9 mouse cellular contexts compared by ENCODE assay signal in the genomic region with DNA sequence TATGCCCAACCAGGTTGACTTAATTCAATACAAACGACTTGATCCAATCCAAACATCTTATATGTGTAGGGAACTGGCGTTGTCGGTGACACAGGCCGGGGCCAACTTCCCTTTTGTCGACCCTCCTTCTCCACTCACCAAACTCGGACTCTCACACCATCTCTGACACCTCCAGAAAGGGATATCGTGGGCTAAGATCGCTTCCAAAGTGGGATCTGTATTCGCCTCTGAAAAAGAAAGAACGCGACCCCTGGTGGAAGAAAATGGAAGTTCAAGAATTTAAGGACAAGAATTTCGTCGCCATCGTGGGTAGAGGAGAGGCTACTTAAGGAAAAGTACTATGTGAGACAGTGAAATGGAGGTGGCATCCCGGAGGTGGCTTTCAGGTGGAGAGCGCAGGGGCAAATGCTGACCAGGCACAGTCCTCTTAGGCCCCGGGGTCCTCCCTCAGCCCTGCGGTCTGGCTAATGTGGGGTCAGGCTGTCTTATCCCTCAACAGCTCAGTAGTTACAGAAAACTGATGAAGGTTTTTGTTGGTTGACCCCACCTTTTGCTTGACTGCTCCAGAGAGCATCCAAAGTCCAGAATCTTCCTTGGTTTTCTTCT. TPM values are rescaled to one million over a fixed set of nuclear protein-coding genes. Genes with fewer than 3 reads are reported as not detected.
DNase-seq lines count a peak whose midpoint lies in the region; ATAC-seq and TF ChIP-seq lines count a peak whose summit lies in the region.
"Had no signal": no experiment of that assay in that cellular context is flagged by ENCODE, and none has a peak within 500 bp of the region (broad histone marks: within the 10 kb centered on the region; RNA-seq: fewer than 3 reads in every experiment).

No protein-coding gene starts in this region.

- no peak overlapping the region for H3K4me2 ChIP-seq in hindbrain, embryonic 13.5 days
- H3K4me2 ChIP-seq in stomach, embryonic 14.5 days (replicated peaks; ENCODE audit: low read depth, low read length), result peak overlapping the region; percentile 22; the same call in 1 of the 2 replicates

- intact Hi-C loops in left cerebral cortex, adult 2 months (cut with DNase I), result loop anchor here (1.0 to 5.0 kb wide), 2 partner anchors 135 to 329 kb away; partner anchors contain the start of gene Snx3

- TF ChIP-seq CTCF in left cerebral cortex, adult 2 months (IDR thresholded peaks at IDR 0.05), result peak; percentile 67

- no peaks in the 10 kb centered on the region for H3K9me3 ChIP-seq in forebrain, embryonic 10.5 days
- no peaks in the 10 kb centered on the region for H3K9me3 ChIP-seq in hindbrain, embryonic 13.5 days
- H3K9me3 ChIP-seq in stomach, embryonic 14.5 days (ENCODE audit: control insufficient read depth, low read depth, low read length), result no peaks in the 10 kb centered on the region

- no peaks in the 10 kb centered on the region for H3K36me3 ChIP-seq in forebrain, embryonic 10.5 days (replicated peaks)
- no peaks in the 10 kb centered on the region for H3K36me3 ChIP-seq in hindbrain, embryonic 13.5 days
- H3K36me3 ChIP-seq in stomach, embryonic 14.5 days (ENCODE audit: control insufficient read depth, insufficient read depth, low read length), result no peaks in the 10 kb centered on the region

- DNase-seq in ovary, postnatal 14 days (ENCODE audit: low spot score), result peak; percentile 35
- no peak for DNase-seq in ovary, postnatal 36 days (ENCODE audit: low spot score)
- peak; percentile 80 for DNase-seq in c-Kit-positive CD71-positive TER-119-negative erythroid progenitor cells, embryonic 14.5 days (ENCODE audit: low read depth)
- peak; percentile 74 for DNase-seq in forebrain, embryonic 10.5 days (ENCODE audit: extremely low spot score, low spot score)
- DNase-seq in left cerebral cortex, adult 2 months (ENCODE audit: extremely low spot score in 1 of 2, low spot score in 2 of 2), result peak in 1 of 2 experiments; percentile 43

- peak; percentile 23; the same call in 1 of the 2 replicates for ATAC-seq in hindbrain, embryonic 13.5 days (ENCODE audit: low FRiP score)
- peak; percentile 61 for ATAC-seq in megakaryocyte progenitor cell, adult 5-6 weeks (replicated peaks; ENCODE audit: poor library complexity)
- no peak for ATAC-seq in stomach, embryonic 14.5 days (ENCODE audit: insufficient number of reproducible peaks, insufficient read depth, low FRiP score, low read depth)

- peak overlapping the region; percentile 58 for H3K4me3 ChIP-seq in forebrain, embryonic 10.5 days
- H3K4me3 ChIP-seq in hindbrain, embryonic 13.5 days, result no peak overlapping the region
- H3K4me3 ChIP-seq in left cerebral cortex, adult 2 months, result no peak overlapping the region
- no peak overlapping the region for H3K4me3 ChIP-seq in stomach, embryonic 14.5 days (ENCODE audit: low read depth, low read length)
- H3K4me3 ChIP-seq: myocyte had no signal

- peak overlapping the region; percentile 66 for H3K27ac ChIP-seq in forebrain, embryonic 10.5 days
- no peak overlapping the region for H3K27ac ChIP-seq in hindbrain, embryonic 13.5 days
- no peak overlapping the region for H3K27ac ChIP-seq in left cerebral cortex, adult 2 months
- no peak overlapping the region for H3K27ac ChIP-seq in stomach, embryonic 14.5 days (ENCODE audit: low read length)

- H3K4me1 ChIP-seq in forebrain, embryonic 10.5 days, result peaks cover 51% of the 10 kb centered on the region
- peaks cover 29% of the 10 kb centered on the region for H3K4me1 ChIP-seq in hindbrain, embryonic 13.5 days (replicated peaks)
- peaks cover 8% of the 10 kb centered on the region; the same call in 1 of the 2 replicates for H3K4me1 ChIP-seq in stomach, embryonic 14.5 days (ENCODE audit: control insufficient read depth, insufficient read depth, low read length)

- H3K27me3 ChIP-seq in forebrain, embryonic 10.5 days (ENCODE audit: poor library complexity, severe bottlenecking), result peaks cover 68% of the 10 kb centered on the region
- H3K27me3 ChIP-seq in hindbrain, embryonic 13.5 days, result peaks cover 79% of the 10 kb centered on the region
- peaks cover 44% of the 10 kb centered on the region for H3K27me3 ChIP-seq in stomach, embryonic 14.5 days (ENCODE audit: control insufficient read depth, insufficient read depth, low read length)

- 5% methylated on average over 18 of the region's 18 CpGs for WGBS in forebrain, embryonic 10.5 days
- 7% methylated on average over 18 of the region's 18 CpGs for WGBS in hindbrain, embryonic 13.5 days
- 4% methylated on average over 18 of the region's 18 CpGs for WGBS in stomach, embryonic 14.5 days

- H3K9ac ChIP-seq in hindbrain, embryonic 13.5 days, result no peak overlapping the region
- H3K9ac ChIP-seq in stomach, embryonic 14.5 days (replicated peaks; ENCODE audit: low read depth, low read length), result no peak overlapping the region

RNA-seq across cellular contexts. Expression of gene Ostm1, which starts 53.7 kb away (rescaled TPM):
- polyA plus RNA-seq in forebrain, embryonic 10.5 days (2016; fragmentation: Nextera tagmentation; extraction: Ambion mirVana), result 44.2 and 44.7 TPM in 2 replicates
- 32.0 and 32.2 TPM in 2 replicates for polyA plus RNA-seq in hindbrain, embryonic 13.5 days (2015; fragmentation: Nextera tagmentation; extraction: Ambion mirVana)
- 10 to 100 TPM; 47.0 to 52.3 TPM for total RNA-seq in left cerebral cortex, adult 2 months (2021)
- 40.5 and 42.3 TPM in 2 replicates for total RNA-seq in megakaryocyte progenitor cell, adult 5-6 weeks (2015)
- 46.4 and 47.3 TPM in 2 replicates for total RNA-seq in megakaryocyte progenitor cell, adult 5-6 weeks (2017)
- 11.9 and 12.5 TPM in 2 replicates for polyA plus RNA-seq in stomach, embryonic 14.5 days (2014; fragmentation: Nextera tagmentation; extraction: Ambion mirVana)

RNA-seq across cellular contexts. Expression of gene Nr2e1, which starts 53.9 kb away (rescaled TPM):
- 80.9 and 87.7 TPM in 2 replicates for polyA plus RNA-seq in forebrain, embryonic 10.5 days (2016; fragmentation: Nextera tagmentation; extraction: Ambion mirVana)
- polyA plus RNA-seq in hindbrain, embryonic 13.5 days (2015; fragmentation: Nextera tagmentation; extraction: Ambion mirVana), result 0.39 and 0.49 TPM in 2 replicates
- total RNA-seq in left cerebral cortex, adult 2 months (2021), result 10 to 100 TPM; 10.9 to 14.1 TPM
- total RNA-seq in megakaryocyte progenitor cell, adult 5-6 weeks (2015), result not detected in 2 replicates
- not detected in 2 replicates for total RNA-seq in megakaryocyte progenitor cell, adult 5-6 weeks (2017)
- not detected in 2 replicates for polyA plus RNA-seq in stomach, embryonic 14.5 days (2014; fragmentation: Nextera tagmentation; extraction: Ambion mirVana)
- polyA plus RNA-seq: myocyte had no signal

Comparison
In these comparisons a context has a peak if more than half of its experiments do, and no peak if none do; other contexts are left out.
1. RNA of gene Nr2e1, which starts 53.9 kb away (polyA plus RNA-seq): 80.9 to 87.7 TPM in forebrain, embryonic 10.5 days; 0.39 to 0.49 TPM in hindbrain, embryonic 13.5 days and not detected in stomach, embryonic 14.5 days; every median in the first group is over 10 times any median in the second.